Mouse (Mus musculus): ENCODE measurements around the gene Ap1b1. TPM values are rescaled to one million over a fixed set of nuclear protein-coding genes. Genes with fewer than 3 reads are reported as not detected.
A peak's percentile ranks its signal among the peaks of the same experiment; 100 is the strongest.
"Not testable (repeated sequence)": the region's sequence is repeated elsewhere in the genome, so short reads cannot be mapped to it uniquely, and the experiment has no call there.

The Ap1b1 gene
- total RNA-seq, 2 experiments from 2014 or later = 144 to 147 TPM

DNA sequence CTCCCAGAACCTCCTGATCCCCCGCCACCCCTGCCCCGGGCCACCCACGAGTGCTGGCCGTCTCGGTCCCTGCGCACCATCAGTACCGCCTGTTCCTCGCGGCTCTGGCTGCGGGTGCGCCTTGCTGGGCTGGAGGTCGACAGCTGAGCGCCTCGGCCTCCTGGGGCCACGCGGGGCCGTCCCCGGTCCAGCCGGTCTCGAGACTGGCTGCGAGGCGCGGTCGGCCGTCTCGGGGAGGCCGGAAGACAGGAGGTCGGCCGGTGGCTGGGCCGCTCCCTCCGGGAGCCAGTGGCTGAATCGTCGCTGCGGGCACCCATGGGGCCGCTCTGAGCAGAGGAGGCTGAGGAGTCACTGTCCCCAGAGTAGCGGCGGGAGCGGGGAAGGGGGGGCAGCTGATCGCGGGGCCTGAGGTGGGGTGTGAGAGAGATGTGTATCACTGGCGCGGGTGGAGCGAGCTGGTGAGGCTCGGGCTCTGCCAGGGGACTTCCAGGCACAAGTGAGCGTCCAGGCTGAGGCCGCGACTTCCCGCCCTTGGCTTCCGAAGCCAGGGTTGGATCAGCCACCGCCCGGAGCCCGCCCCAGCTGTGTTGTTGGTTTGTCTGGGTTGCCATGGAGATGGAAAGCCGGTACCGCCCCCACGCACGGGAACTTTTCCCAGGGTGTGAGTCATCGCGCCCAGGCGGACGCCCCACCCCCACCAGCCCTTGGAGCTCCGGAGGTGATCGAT lies 75.0 kb downstream of the Ap1b1 start:
- peak overlapping the region; percentile 92 for H3K4me3 ChIP-seq
- no peak for TF ChIP-seq CTCF (conservative IDR thresholded peaks at IDR 0.05)
- peak; percentile 94 to 97 for DNase-seq (ENCODE audit: low spot score in 2 of 2)
- peak overlapping the region; percentile 93 for H3K27ac ChIP-seq

DNA sequence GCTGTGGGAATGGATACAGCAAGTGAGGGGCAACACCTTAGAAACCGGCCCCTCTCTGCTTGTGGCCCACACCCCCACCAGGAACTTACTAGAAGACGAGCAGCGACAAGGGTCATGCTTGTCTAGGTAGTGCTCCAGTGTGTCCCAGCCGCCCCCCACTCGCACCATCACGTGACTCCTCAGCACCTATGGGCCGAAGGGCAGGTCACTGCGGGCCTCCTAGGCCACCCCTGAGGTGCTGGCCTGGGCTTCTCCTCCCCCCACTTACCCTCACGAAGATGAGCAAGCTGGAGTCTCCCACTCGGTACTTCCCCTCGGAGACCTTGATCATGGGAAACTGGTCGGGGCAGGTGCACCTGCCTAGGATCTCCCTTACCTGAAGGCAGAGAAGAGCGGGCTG lies 75.7 kb downstream of the Ap1b1 start:
- TF ChIP-seq CTCF (conservative IDR thresholded peaks at IDR 0.05) = no peak
- Histone ChIP-seq H3K4me3 (peak overlapping the region; percentile 92), H3K27ac (peak overlapping the region; percentile 93)
- DNase-seq (ENCODE audit: low spot score in 2 of 2) = no peak

GRCm38 (mm10) chr11:5062860-5063505 lies 76.4 kb downstream of the Ap1b1 start:
- H3K27ac ChIP-seq = peak overlapping the region; percentile 93
- peak overlapping the region; percentile 92 for H3K4me3 ChIP-seq
- no peak for TF ChIP-seq CTCF (conservative IDR thresholded peaks at IDR 0.05)
- no peak for DNase-seq (ENCODE audit: low spot score in 2 of 2)

DNA sequence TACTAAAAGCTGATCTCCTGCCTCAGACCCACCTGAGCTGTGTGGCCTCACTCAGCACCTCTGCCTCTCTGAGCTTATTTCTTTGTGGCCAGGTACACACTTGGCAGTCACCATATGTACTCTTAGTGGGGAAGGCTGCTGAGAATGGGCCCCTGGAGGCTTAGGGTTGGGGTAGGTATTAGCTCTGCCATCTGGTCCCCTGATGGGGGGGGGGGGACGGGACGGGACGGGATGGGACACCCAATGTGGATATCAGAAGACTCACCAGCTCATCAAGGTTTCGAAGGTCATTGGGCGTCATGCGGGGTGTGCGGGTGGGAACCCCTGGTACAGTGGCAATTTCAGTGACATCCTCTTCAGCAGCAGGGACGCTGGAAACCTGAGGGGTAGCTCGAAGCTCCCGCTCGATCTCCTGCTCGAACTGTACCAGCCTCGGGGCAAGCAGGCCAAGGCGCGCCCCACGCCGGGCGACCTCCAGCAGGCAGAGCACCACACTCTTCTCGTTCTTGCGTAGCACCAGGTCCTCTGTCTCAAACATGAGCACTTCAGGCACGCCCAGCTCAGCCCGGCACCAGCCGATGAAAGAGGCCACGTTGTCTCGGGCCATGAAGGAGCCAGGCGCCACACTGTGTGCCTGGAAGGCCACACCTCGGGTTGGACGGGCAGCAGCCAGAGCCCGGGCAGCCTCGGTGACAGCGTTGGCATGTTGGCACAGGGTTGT lies 77.1 kb downstream of the Ap1b1 start:
- H3K4me3 ChIP-seq = peak overlapping the region; percentile 92
- DNase-seq (ENCODE audit: low spot score in 2 of 2) = no peak
- TF ChIP-seq CTCF (conservative IDR thresholded peaks at IDR 0.05) = no peak
- peak overlapping the region; percentile 93 for H3K27ac ChIP-seq

GRCm38 (mm10) chr11:5064282-5065055 lies 77.8 kb downstream of the Ap1b1 start:
- TF ChIP-seq CTCF (conservative IDR thresholded peaks at IDR 0.05) = no peak
- peak overlapping the region; percentile 93 for H3K27ac ChIP-seq
- no peak for DNase-seq (ENCODE audit: low spot score in 2 of 2)
- peak overlapping the region; percentile 92 for H3K4me3 ChIP-seq

DNA sequence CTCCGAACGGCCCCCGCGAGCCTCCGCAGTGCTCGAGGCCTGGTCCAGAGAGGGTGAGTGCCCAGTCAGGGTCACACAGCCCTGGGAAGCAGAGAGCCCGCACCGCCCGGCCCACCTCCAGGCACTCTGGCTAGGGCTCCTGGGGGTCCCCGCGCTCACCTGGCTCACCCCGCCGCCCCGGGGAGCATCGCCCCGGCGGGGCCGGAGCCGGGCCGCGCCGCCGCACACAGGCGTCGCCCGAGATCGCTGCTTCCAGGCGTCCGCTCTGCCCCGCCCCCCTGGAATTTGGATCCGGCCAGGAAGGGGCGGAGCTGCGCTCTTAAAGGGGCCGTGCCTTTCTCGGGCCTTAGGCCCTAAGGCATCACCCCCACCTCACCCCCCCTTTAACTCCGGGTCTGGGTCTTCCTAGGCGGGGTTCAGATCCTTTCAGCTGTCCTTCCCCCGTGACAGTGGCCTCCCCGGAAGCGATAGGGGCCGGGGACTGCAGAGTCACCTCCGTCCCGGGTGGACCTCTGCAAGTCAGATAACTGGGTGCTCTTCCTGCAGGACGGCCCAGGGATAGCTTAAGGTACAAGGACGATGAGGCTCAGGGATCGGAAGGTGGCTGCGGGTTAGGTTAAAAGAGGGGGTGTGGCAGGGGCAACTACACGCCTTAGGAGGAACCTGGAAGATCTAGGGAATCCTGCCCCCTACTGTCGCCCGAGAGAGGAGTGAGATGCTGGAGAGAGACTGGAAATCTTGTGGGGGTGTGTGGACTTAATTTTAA lies 78.6 kb downstream of the Ap1b1 start, which contains the start of gene Gas2l1:
Gene Gas2l1 (minus strand): TSS at position 272 of the 766 bp plus-strand sequence.
- peak within 1 kb of the TSS; percentile 93 for H3K27ac ChIP-seq
- DNase-seq (ENCODE audit: low spot score in 2 of 2) = peak; percentile 86 to 89
- H3K4me3 ChIP-seq = peak within 1 kb of the TSS; percentile 92
- TF ChIP-seq CTCF (conservative IDR thresholded peaks at IDR 0.05) = peak; percentile 82

DNA sequence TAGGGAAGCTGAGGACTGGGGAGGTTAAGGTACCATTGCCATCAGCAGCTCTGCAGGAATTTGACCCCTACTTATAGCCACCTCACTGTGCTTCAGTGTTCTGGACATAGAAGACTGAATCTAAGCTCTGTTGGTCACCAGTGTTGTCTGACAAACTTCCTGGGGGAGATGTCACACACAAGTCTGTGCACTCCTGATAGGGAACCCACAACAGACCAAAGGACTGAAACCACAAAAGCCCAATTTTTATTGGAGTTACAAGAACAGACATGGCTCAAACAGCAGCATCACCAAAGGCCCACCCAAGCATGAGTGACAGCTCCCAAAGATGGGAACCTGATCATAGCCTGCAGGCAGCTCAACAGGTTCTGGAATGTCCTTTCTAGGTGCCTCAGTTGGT lies 80.4 kb downstream of the Ap1b1 start:
- H3K4me3 ChIP-seq = no peak overlapping the region
- DNase-seq (ENCODE audit: low spot score in 2 of 2) = no peak
- TF ChIP-seq CTCF (conservative IDR thresholded peaks at IDR 0.05) = no peak
- H3K27ac ChIP-seq = no peak overlapping the region

DNA sequence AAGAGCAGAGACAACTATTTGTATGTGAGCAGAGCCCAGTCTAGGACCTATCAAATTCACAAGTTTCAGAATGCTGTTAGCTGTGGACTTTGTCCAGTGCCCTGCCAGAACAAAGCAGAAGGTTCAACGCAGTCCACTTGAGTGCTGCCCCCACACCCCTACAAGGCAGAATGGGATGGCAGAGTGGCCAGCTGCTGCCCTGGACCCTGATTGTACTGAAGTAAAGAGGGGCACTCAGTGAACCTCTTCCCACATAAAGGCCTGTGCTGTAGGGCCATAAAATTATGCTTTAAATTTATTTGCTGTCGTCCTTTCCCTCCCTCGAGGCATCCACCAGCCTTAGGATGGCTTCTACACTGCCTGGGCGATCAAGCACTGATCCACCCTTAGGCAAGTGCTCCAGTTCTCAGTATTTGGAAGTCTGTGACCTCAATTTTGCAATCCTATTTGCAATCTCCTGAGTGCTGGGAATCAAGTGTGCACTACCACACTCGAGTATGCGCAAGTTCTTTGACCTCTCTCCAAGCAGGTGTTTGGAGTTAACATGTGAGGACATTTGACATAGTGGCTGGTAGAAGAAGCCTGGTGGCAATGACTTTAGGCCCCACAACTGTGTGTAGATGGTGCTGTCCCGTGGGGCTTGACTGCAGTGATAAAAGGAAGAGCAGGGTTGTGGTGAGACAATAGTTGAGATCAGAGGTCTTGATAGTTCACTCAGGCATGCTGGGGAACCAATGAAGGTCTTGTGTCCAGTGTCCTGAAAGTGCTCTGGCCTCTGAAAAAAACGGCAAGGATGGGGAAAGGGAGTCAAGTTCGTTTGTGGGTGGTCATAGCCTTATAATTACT lies 81.7 kb downstream of the Ap1b1 start:
- DNase-seq (ENCODE audit: low spot score in 2 of 2) = no peak
- no peak for TF ChIP-seq CTCF (conservative IDR thresholded peaks at IDR 0.05)
- Histone ChIP-seq H3K27ac (no peak overlapping the region), H3K4me3 (no peak overlapping the region)

GRCm38 (mm10) chr11:5074882-5075281 lies 88.3 kb downstream of the Ap1b1 start:
- DNase-seq (ENCODE audit: low spot score in 2 of 2) = no peak
- H3K27ac ChIP-seq = no peak overlapping the region
- peak; percentile 80 for TF ChIP-seq CTCF (conservative IDR thresholded peaks at IDR 0.05)
- no peak overlapping the region for H3K4me3 ChIP-seq

GRCm38 (mm10) chr11:5075760-5076159 lies 89.1 kb downstream of the Ap1b1 start:
- Histone ChIP-seq H3K4me3 (no peak overlapping the region), H3K27ac (no peak overlapping the region)
- peak; percentile 54 for TF ChIP-seq CTCF (conservative IDR thresholded peaks at IDR 0.05)
- DNase-seq (ENCODE audit: low spot score in 2 of 2) = no peak

DNA sequence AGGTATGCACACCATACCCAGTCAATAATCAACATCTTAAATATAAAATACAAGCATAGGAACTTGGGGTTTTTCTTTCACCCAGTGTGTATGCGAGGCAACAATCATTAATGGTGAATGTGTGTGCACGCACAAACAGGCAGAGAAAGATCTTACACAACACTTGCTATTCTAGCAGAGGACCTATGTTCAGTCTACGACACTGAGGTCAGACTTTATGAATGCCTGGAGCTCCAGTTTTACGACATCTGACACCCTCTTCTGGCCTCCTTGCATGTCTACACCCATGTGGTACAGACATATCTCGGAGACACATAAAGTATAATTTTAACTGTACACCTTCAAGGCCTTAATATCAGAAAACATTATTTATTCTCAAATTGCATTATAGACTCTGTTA lies 90.2 kb downstream of the Ap1b1 start:
- DNase-seq (ENCODE audit: low spot score in 2 of 2); H3K4me3 ChIP-seq; H3K27ac ChIP-seq: not testable (repeated sequence)
